Mouse (Mus musculus): ENCODE results near the gene 5330417H12Rik. TPM values are rescaled to one million over a fixed set of nuclear protein-coding genes. Genes with fewer than 3 reads are reported as not detected.

Gene 5330417H12Rik
- polyA plus RNA-seq, 1 experiment from 2014 or later, result not detected

DNA sequence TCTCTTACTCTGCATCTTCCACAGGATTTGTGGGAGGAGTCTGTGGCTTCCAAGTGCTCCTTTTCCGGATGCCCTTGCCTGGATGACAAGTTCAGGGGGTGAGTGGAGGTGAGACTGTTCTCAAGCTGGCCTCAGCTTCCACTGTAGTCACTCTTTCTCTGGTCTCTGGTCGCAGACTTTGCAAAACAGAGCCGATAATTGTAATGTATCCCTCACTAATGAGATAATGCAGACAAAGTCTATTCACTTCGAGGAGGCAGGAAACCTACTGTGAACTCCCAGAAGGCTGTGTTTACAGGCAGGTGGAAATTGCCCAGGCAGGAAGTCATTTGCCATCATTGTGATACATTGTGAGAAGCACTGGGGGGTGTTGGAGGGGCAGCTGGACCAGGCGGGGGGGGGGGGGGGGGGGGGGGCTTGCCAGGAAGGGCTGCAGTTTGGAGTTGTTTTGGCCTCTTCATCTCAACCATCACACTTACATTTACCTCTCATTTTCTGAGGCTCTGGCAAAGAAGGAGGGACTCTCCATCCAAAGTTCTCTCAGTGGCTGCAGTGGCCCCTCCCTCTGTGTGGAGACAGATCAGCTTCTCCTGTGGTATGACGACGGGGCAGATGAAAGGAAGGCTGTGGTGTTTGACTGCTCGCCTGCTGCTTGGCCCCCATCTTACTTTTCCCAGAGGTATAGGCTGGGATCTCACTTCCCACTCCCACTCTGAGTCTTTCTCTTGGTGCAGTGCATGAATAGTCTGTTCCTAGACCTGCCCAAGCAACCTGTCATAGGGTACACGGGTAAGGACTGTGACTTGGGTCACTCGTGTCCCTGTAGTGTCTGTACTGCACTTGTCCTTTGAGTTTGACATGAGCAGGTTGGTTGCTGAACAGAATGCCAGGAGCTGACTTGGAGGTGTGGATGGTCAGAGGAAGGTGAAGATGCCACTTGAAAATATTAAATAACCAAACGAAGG lies 6.7 kb downstream of the 5330417H12Rik start:
- WGBS, result 32% methylated on average over 10 of the region's 11 CpGs
- H3K9ac ChIP-seq, result no peak overlapping the region
- no peak overlapping the region for H3K4me2 ChIP-seq (replicated peaks)
- no peak overlapping the region for H3K4me3 ChIP-seq
- H3K9me3 ChIP-seq, result no peaks in the 10 kb centered on the region
- H3K4me1 ChIP-seq, result no peaks in the 10 kb centered on the region
- no peak overlapping the region for H3K27ac ChIP-seq
- H3K36me3 ChIP-seq, result no peaks in the 10 kb centered on the region
- H3K27me3 ChIP-seq (replicated peaks), result no peaks in the 10 kb centered on the region
- ATAC-seq (ENCODE audit: low FRiP score, low read depth), result no peak

- 90% methylated on average over 5 of the region's 5 CpGs for WGBS
- no peak overlapping the region for H3K4me2 ChIP-seq (replicated peaks)
- H3K27ac ChIP-seq, result no peak overlapping the region
- no peak overlapping the region for H3K9ac ChIP-seq
- no peak overlapping the region for H3K4me3 ChIP-seq
- H3K4me1 ChIP-seq, result no peaks in the 10 kb centered on the region
- no peaks in the 10 kb centered on the region for H3K9me3 ChIP-seq
- ATAC-seq (ENCODE audit: low FRiP score, low read depth), result no peak
- H3K27me3 ChIP-seq (replicated peaks), result no peaks in the 10 kb centered on the region
- H3K36me3 ChIP-seq, result no peaks in the 10 kb centered on the region
These were observed 14.1 kb downstream of the 5330417H12Rik start for GRCm38 (mm10) chr7:107610880-107611279.

DNA sequence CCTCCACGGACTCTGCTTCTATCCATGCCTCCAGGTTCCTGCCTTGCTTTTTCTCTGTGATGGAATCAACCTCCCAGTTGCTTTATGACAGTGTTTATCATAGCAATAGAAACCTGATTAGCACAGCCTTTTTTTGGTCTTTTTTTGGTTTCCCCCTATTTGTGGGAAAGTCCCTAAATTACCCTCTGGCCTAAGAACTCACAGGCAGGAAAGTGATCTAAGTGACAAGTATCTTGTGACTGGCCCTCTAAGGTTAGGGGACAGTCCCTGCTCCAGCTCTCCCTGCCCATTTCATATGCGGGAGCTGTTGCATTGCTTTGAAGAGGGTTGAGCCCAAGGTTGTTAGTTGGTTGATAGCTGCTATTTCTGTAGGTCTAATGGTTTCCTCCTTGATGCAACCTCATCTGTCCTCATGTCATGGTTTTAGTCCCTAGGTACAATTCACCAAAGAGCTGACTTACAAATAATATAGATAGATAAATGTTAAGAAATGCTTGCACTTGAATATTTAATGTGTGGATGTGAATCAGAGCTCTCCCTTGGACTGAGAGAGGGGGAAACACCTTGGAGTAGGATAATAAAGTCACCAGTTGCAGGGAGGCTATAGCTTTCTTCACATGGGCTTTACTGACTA lies 15.2 kb downstream of the 5330417H12Rik start:
- Histone ChIP-seq H3K9me3 (no peaks in the 10 kb centered on the region), H3K36me3 (no peaks in the 10 kb centered on the region), H3K4me2 (replicated peaks) (no peak overlapping the region), H3K27ac (no peak overlapping the region), H3K27me3 (replicated peaks) (no peaks in the 10 kb centered on the region), H3K4me1 (no peaks in the 10 kb centered on the region), H3K9ac (no peak overlapping the region), H3K4me3 (no peak overlapping the region)
- no peak for ATAC-seq (ENCODE audit: low FRiP score, low read depth)
- 81% methylated on average over 2 of the region's 2 CpGs for whole genome bisulfite sequencing

GRCm38 (mm10) chr7:107607766-107608165 lies 17.2 kb downstream of the 5330417H12Rik start:
- H3K27me3 ChIP-seq (replicated peaks), result no peaks in the 10 kb centered on the region
- no peaks in the 10 kb centered on the region for H3K9me3 ChIP-seq
- H3K4me3 ChIP-seq, result no peak overlapping the region
- no peak overlapping the region for H3K4me2 ChIP-seq (replicated peaks)
- H3K9ac ChIP-seq, result no peak overlapping the region
- no peaks in the 10 kb centered on the region for H3K4me1 ChIP-seq
- no peaks in the 10 kb centered on the region for H3K36me3 ChIP-seq
- WGBS, result 94% methylated on average over 1 of the region's 1 CpGs
- no peak overlapping the region for H3K27ac ChIP-seq
- ATAC-seq (ENCODE audit: low FRiP score, low read depth), result no peak

GRCm38 (mm10) chr7:107602913-107603312 lies 22.0 kb downstream of the 5330417H12Rik start:
- no peaks in the 10 kb centered on the region for H3K4me1 ChIP-seq
- no peak overlapping the region for H3K27ac ChIP-seq
- no peaks in the 10 kb centered on the region for H3K36me3 ChIP-seq
- no peaks in the 10 kb centered on the region for H3K27me3 ChIP-seq (replicated peaks)
- no peak overlapping the region for H3K4me3 ChIP-seq
- no peak for ATAC-seq (ENCODE audit: low FRiP score, low read depth)
- no peak overlapping the region for H3K4me2 ChIP-seq (replicated peaks)
- no peaks in the 10 kb centered on the region for H3K9me3 ChIP-seq
- H3K9ac ChIP-seq, result no peak overlapping the region
- WGBS, result 67% methylated on average over 6 of the region's 6 CpGs

GRCm38 (mm10) chr7:107602505-107602904 lies 22.5 kb downstream of the 5330417H12Rik start:
- no peaks in the 10 kb centered on the region for H3K9me3 ChIP-seq
- H3K36me3 ChIP-seq, result no peaks in the 10 kb centered on the region
- no peaks in the 10 kb centered on the region for H3K27me3 ChIP-seq (replicated peaks)
- H3K4me3 ChIP-seq, result no peak overlapping the region
- no peak overlapping the region for H3K4me2 ChIP-seq (replicated peaks)
- H3K27ac ChIP-seq, result no peak overlapping the region
- H3K4me1 ChIP-seq, result no peaks in the 10 kb centered on the region
- 87% methylated on average over 4 of the region's 4 CpGs for WGBS
- ATAC-seq (ENCODE audit: low FRiP score, low read depth), result no peak
- H3K9ac ChIP-seq, result no peak overlapping the region

GRCm38 (mm10) chr7:107600651-107601050 lies 24.3 kb downstream of the 5330417H12Rik start:
- no peak for ATAC-seq (ENCODE audit: low FRiP score, low read depth)
- WGBS, result 80% methylated on average over 5 of the region's 5 CpGs
- no peak overlapping the region for H3K4me3 ChIP-seq
- no peaks in the 10 kb centered on the region for H3K4me1 ChIP-seq
- H3K27ac ChIP-seq, result no peak overlapping the region
- H3K9me3 ChIP-seq, result no peaks in the 10 kb centered on the region
- H3K9ac ChIP-seq, result no peak overlapping the region
- H3K4me2 ChIP-seq (replicated peaks), result no peak overlapping the region
- no peaks in the 10 kb centered on the region; the same call in 1 of the 2 replicates for H3K27me3 ChIP-seq (replicated peaks)
- no peaks in the 10 kb centered on the region for H3K36me3 ChIP-seq

- no peak for ATAC-seq (ENCODE audit: low FRiP score, low read depth)
- whole genome bisulfite sequencing, result 87% methylated on average over 3 of the region's 3 CpGs
- H3K4me3 ChIP-seq, result no peak overlapping the region
These were observed 27.0 kb downstream of the 5330417H12Rik start for GRCm38 (mm10) chr7:107597956-107598355.

GRCm38 (mm10) chr7:107596753-107597152 lies 28.2 kb downstream of the 5330417H12Rik start:
- Histone ChIP-seq H3K4me2 (replicated peaks) (no peak overlapping the region), H3K27ac (no peak overlapping the region), H3K9ac (no peak overlapping the region), H3K36me3 (no peaks in the 10 kb centered on the region), H3K4me3 (no peak overlapping the region), H3K9me3 (no peaks in the 10 kb centered on the region), H3K27me3 (replicated peaks) (no peaks in the 10 kb centered on the region; the same call in 1 of the 2 replicates), H3K4me1 (peaks cover 14% of the 10 kb centered on the region)
- ATAC-seq (ENCODE audit: low FRiP score, low read depth), result no peak

More at GRCm38 (mm10) chr7:107597956-107598355, 27.0 kb downstream of the 5330417H12Rik start:
- Histone ChIP-seq H3K4me1 (peaks cover 14% of the 10 kb centered on the region), H3K36me3 (no peaks in the 10 kb centered on the region), H3K9me3 (no peaks in the 10 kb centered on the region), H3K27ac (no peak overlapping the region), H3K27me3 (replicated peaks) (no peaks in the 10 kb centered on the region; the same call in 1 of the 2 replicates), H3K9ac (no peak overlapping the region), H3K4me2 (replicated peaks) (no peak overlapping the region)

DNA sequence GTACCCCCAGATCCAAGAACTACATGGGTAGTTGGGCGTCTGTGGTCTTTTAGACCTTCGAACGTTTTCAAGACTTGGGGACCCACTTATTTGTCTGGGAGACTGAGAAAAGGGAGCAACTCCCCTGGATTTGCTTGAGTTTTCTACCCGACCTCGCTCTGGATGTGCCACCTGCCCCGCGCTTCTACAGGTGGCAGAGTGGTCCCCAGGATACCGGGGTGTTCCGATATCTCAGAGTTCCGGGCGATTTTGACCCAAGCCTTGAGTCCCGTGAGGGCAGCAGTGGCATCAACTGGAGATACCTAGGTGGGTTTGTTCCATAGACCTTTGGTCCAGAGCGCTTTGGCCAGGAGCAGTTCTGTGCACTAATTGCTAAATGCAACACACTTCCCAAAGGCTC lies 29.5 kb downstream of the 5330417H12Rik start:
- no peaks in the 10 kb centered on the region for H3K36me3 ChIP-seq
- 13% methylated on average over 13 of the region's 13 CpGs for WGBS
- H3K4me1 ChIP-seq, result peaks cover 14% of the 10 kb centered on the region
- H3K9me3 ChIP-seq, result no peaks in the 10 kb centered on the region
- peak overlapping the region; percentile 96 for H3K4me2 ChIP-seq (replicated peaks)
- H3K27ac ChIP-seq, result no peak overlapping the region
- H3K9ac ChIP-seq, result peak overlapping the region; percentile 48; the same call in 1 of the 2 replicates
- H3K4me3 ChIP-seq, result peak overlapping the region; percentile 50
- ATAC-seq (ENCODE audit: low FRiP score, low read depth), result no peak
- H3K27me3 ChIP-seq (replicated peaks), result no peaks in the 10 kb centered on the region; the same call in 1 of the 2 replicates

- H3K27ac ChIP-seq, result no peak within 1 kb of the TSS
- ATAC-seq (ENCODE audit: low FRiP score, low read depth), result peak; percentile 97
- H3K4me1 ChIP-seq, result peaks cover 14% of the 10 kb centered on the region
- no peaks in the 10 kb centered on the region for H3K9me3 ChIP-seq
- 1% methylated on average over 23 of the region's 24 CpGs for WGBS
- H3K9ac ChIP-seq, result peak within 1 kb of the TSS; percentile 48
- no peaks in the 10 kb centered on the region; the same call in 1 of the 2 replicates for H3K27me3 ChIP-seq (replicated peaks)
- H3K36me3 ChIP-seq, result no peaks in the 10 kb centered on the region
- H3K4me3 ChIP-seq, result peak within 1 kb of the TSS; percentile 50
- H3K4me2 ChIP-seq (replicated peaks), result peak within 1 kb of the TSS; percentile 96
These were observed 30.0 kb downstream of the 5330417H12Rik start, which contains the start of gene Ppfibp2 for GRCm38 (mm10) chr7:107594857-107595402. Gene Ppfibp2, plus strand, starts transcription at chr7:107595207.

GRCm38 (mm10) chr7:107594325-107594856 lies 30.6 kb downstream of the 5330417H12Rik start:
- peak; percentile 72 for ATAC-seq (ENCODE audit: low FRiP score, low read depth)
- 2% methylated on average over 16 of the region's 16 CpGs for WGBS

More at GRCm38 (mm10) chr7:107594325-107594856, 30.6 kb downstream of the 5330417H12Rik start:
- Histone ChIP-seq H3K27ac (no peak overlapping the region), H3K4me3 (peak overlapping the region; percentile 50), H3K36me3 (no peaks in the 10 kb centered on the region), H3K9me3 (no peaks in the 10 kb centered on the region), H3K4me2 (replicated peaks) (peak overlapping the region; percentile 96), H3K4me1 (peaks cover 14% of the 10 kb centered on the region), H3K27me3 (replicated peaks) (no peaks in the 10 kb centered on the region; the same call in 1 of the 2 replicates), H3K9ac (peak overlapping the region; percentile 48; the same call in 1 of the 2 replicates)

All from neural tube, embryonic 12.5 days (tissue).